Mouse (Mus musculus) liver, embryonic 12.5 days (tissue): ENCODE data around the gene Smarca5. TPM values are rescaled to one million over a fixed set of nuclear protein-coding genes. Genes with fewer than 3 reads are reported as not detected.

ENCODE experiments used
- ATAC-seq: fragments of 200-750 bp; cut with Nextera tagmentation; 2 replicates; pipeline ENCODE4 v1.8.0; 2017; ENCODE audit warnings: moderate number of reproducible peaks, mild to moderate bottlenecking, moderate library complexity
- H3K27ac ChIP-seq: fragments of 300-500 bp; sonication (generic); 2 replicates; pipeline ENCODE4 v1.5.1; 2016; ENCODE audit warnings: mild to moderate bottlenecking
- H3K27me3 ChIP-seq: fragments of 300-500 bp; sonication (generic); replicated peaks from 2 replicates; pipeline ENCODE4 v1.6.1; 2016; ENCODE audit warnings: mild to moderate bottlenecking, moderate library complexity
- H3K36me3 ChIP-seq: fragments of 300-500 bp; sonication (generic); 2 replicates; pipeline ENCODE4 v1.6.1; 2016; ENCODE audit warnings: mild to moderate bottlenecking, moderate library complexity
- H3K4me1 ChIP-seq: fragments of 300-500 bp; sonication (generic); 2 replicates; pipeline ENCODE4 v1.6.1; 2016
- H3K4me2 ChIP-seq: fragments of 300-500 bp; sonication (generic); 2 replicates; pipeline ENCODE4 v1.6.1; 2016; ENCODE audit warnings: mild to moderate bottlenecking, moderate library complexity
- H3K4me3 ChIP-seq: fragments of 300-500 bp; sonication (generic); 2 replicates; pipeline ENCODE4 v1.5.1; 2016; ENCODE audit warnings: mild to moderate bottlenecking, moderate library complexity
- H3K9ac ChIP-seq: fragments of 300-500 bp; sonication (generic); 2 replicates; pipeline ENCODE4 v1.6.1; 2016; ENCODE audit warnings: mild to moderate bottlenecking, moderate library complexity
- H3K9me3 ChIP-seq: fragments of 300-500 bp; sonication (generic); replicated peaks from 2 replicates; pipeline ENCODE4 v1.6.1; 2016; ENCODE audit warnings: mild to moderate bottlenecking, moderate library complexity
- WGBS: fragments of 180-500 bp; shearing (Covaris S2); methylation state at CpG from one replicate; pipeline ENCODE4 v1.1.7; 2016; ENCODE audit not compliant: insufficient replicate concordance; 5-methylcytosine and 5-hydroxymethylcytosine counted together
- polyA plus RNA-seq: library from polyadenylated mRNA; unstranded; fragments of >200 nt; fragmentation: Nextera tagmentation; extraction: Ambion mirVana; gene quantifications from 2 replicates; pipeline ENCODE4 v1.2.1, GENCODE M21; 2016

Smarca5 gene
- polyA plus RNA-seq, 1 experiment from 2014 or later: 98.2 TPM

DNA sequence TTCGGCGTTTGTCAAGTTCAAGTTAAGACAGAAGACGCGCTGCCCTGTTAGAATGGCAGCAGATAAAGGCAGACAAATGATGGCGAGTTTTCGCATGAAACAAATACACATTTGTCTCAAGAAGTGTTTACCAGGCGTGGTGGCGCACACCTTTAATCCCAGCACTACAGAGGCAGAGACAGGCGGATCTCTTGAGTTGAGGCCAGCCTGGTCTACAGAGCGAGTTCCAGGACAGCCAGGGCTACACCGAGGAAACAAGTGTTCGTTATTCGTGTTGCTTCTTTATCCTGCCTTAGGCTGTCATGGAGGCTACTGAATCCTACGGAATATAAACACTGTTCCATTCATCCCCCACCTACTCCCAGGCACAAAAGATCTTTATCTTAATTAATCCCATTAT lies 635 bp upstream of the Smarca5 start:
- Histone ChIP-seq H3K27ac (peak overlapping the region; percentile 96), H3K4me1 (peaks cover 26% of the 10 kb centered on the region), H3K4me3 (peak overlapping the region; percentile 89), H3K4me2 (peak overlapping the region; percentile 85), H3K9ac (peak overlapping the region; percentile 80), H3K9me3 (no peaks in the 10 kb centered on the region), H3K36me3 (peaks cover 13% of the 10 kb centered on the region), H3K27me3 (no peaks in the 10 kb centered on the region)
- ATAC-seq: peak; percentile 59
- 11% methylated on average over 14 of the region's 14 CpGs for WGBS

DNA sequence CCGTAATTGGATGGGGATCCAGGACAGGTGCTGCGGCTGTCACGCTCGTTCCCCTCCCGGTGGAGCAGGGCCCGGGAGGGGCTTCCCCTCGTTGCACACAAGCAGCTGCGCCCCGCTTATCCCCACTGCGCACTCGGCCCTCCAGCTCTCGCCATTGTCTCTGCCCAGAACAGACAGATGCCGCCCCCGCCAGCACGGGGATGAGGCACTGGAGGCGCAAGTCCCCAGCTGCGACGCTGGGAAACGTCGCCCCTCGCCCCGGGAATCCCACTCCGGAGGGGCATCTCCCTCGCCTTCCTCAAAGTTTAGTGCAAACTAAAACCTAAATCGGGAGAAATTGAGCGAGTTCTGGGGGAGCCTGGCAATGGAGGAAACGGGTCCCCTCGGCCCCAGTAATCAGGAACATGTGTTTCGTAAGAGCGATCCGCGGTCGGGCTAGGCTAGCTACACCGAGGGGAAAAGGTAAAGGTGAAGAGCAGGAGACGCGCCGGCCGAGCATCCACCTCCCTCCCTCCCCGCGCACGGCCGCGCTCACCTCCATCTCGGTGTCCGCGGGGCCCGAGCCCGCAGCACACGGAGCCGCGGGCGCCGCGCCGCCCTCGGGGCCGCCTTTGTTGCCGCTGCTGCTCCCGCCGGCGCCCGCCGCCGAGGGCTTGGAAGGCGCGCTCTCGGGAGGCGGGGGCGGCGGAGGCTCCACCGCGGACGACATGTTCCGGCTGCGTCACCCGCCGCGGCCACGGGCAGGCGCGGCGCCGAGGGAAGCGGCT lies 726 bp downstream of the Smarca5 start:
- Histone ChIP-seq H3K4me1 (peaks cover 26% of the 10 kb centered on the region), H3K9me3 (no peaks in the 10 kb centered on the region), H3K27me3 (no peaks in the 10 kb centered on the region), H3K4me2 (peak overlapping the region; percentile 93), H3K4me3 (peak overlapping the region; percentile 89), H3K36me3 (peaks cover 26% of the 10 kb centered on the region), H3K9ac (peak overlapping the region; percentile 98), H3K27ac (peak overlapping the region; percentile 96)
- peak; percentile 58 for ATAC-seq
- WGBS: under 1% methylated on average over 83 of the region's 84 CpGs

DNA sequence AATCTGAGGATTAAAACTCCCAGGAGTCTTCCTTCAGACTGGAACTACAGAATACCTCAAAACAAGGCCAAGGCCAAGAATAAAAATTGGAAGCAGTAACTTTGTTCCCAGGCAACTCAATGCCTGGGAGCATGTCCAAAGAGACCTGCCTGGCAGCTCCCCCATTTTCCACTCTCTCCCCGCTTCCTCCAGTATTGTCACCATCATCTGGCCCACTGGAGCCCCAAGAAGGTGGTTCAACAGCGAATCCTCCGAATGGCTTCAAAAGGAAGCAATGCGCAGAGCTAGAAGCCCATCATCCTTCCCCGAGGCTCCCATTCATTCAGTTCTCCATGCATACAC lies 1.3 kb downstream of the Smarca5 start:
- Histone ChIP-seq H3K9ac (peak overlapping the region; percentile 98), H3K27ac (peak overlapping the region; percentile 96), H3K27me3 (no peaks in the 10 kb centered on the region), H3K4me1 (peaks cover 26% of the 10 kb centered on the region), H3K36me3 (peaks cover 30% of the 10 kb centered on the region), H3K4me3 (peak overlapping the region; percentile 89), H3K4me2 (peak overlapping the region; percentile 93), H3K9me3 (no peaks in the 10 kb centered on the region)
- ATAC-seq: no peak
- 2% methylated on average over 5 of the region's 5 CpGs for WGBS

DNA sequence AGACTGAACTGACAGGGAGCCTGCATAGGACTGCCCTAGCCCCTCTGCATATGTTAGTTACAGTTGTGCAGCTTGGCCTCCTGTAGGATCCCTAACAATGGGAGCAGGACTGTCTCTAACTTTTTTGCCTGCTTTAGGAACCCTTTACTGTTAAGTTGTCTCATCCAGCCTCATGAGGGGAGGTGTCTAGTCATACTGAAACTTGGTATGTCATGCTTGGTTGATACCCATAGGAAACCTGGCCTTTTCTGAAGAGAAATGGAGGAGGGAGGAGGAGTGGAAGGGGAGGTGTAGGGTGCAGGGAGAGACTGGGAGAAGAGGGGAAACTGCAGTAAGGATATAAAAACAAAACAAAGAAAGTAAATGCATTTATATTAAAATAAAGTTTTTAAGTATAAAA lies 7.0 kb downstream of the Smarca5 start:
- no peak for ATAC-seq
- Histone ChIP-seq H3K4me1 (peaks cover 9% of the 10 kb centered on the region), H3K4me2 (no peak overlapping the region), H3K4me3 (no peak overlapping the region), H3K27me3 (no peaks in the 10 kb centered on the region), H3K9ac (no peak overlapping the region), H3K27ac (no peak overlapping the region), H3K36me3 (peaks cover 80% of the 10 kb centered on the region), H3K9me3 (no peaks in the 10 kb centered on the region)

DNA sequence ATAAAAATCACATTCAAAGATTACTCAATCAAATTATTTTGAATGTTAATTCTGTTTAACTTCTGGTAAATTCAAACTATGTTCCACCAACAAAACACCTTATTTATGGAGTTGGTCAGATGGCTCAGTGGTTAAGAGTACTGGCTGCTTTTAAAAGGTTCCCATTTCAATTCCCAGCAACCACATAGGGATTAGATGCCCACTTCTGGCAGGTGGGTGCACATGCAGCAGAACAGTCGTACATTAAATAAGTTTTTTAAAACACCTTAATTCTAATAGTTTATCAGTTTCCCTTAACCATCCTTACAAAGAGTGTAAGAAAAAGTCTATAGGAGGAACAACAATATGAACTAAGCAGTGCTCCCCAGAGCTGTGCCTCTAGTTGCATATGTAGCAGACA lies 24.8 kb downstream of the Smarca5 start:
- no peak for ATAC-seq
- Histone ChIP-seq H3K27ac (no peak overlapping the region), H3K27me3 (no peaks in the 10 kb centered on the region), H3K36me3 (peaks cover 85% of the 10 kb centered on the region), H3K4me1 (no peaks in the 10 kb centered on the region), H3K4me3 (no peak overlapping the region), H3K9me3 (no peaks in the 10 kb centered on the region), H3K4me2 (no peak overlapping the region), H3K9ac (no peak overlapping the region)
- whole genome bisulfite sequencing: 81% methylated on average over 1 of the region's 1 CpGs

DNA sequence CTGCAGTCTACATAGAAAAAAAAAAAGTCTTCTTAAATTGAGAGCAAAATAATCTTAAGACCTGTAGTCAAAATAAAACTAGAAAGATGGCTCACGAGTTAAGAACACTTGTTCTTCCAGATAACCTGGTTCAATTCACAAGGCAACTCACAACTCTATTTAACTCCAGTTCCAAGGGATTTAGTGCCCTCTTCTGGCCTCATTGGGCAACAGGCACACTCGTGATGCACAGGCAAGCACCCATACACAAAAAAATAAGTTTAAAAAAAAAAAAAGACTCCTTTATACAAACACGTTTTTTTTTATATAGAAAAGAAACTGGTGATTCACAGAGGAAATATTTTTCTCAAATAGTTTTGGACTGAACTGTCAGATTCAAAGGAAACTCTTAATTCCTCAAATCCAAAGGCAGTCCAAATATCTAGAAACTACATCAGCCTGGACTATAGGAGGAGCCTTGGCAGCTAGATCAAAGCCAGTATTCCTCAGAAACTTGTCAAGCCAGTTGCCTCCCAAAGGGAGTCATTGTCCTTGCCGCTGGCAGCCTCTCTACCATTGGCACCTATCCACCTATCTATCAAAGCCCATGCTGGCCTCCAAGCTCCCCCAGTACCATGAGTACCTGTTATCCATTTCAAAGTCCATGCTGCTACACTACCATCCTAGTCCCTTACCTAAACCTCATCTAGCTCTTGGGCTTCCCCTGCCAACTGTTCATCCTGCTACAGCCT lies 28.5 kb downstream of the Smarca5 start:
- no peaks in the 10 kb centered on the region for H3K9me3 ChIP-seq
- no peaks in the 10 kb centered on the region for H3K27me3 ChIP-seq
- peaks cover 87% of the 10 kb centered on the region for H3K36me3 ChIP-seq
- no peak overlapping the region for H3K4me3 ChIP-seq
- no peaks in the 10 kb centered on the region for H3K4me1 ChIP-seq
- no peak overlapping the region for H3K9ac ChIP-seq
- no peak overlapping the region for H3K27ac ChIP-seq
- no peak; the same call in 1 of the 2 replicates for ATAC-seq
- WGBS: 74% methylated on average over 4 of the region's 4 CpGs
- H3K4me2 ChIP-seq: no peak overlapping the region

DNA sequence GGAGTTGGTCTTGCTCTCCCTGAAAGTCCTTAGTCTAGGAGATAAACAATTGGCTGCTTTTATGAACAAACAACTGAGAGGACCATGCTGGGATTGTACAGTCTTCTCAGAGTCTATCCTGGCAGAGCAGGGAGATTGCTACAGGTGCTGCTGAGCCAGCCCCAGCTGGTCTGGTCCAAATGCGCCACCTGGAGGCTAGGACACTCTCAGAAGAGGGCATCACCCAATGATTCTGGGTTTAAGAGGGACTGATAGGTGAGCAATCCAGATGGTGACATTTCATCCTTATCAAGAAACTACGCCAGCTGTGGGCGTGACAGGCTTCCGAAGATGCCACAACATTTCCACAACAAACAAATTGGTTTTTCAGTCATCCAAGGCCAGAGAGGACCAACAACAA lies 51.2 kb downstream of the Smarca5 start:
- Histone ChIP-seq H3K4me2 (peak overlapping the region; percentile 9; the same call in 1 of the 2 replicates), H3K27me3 (no peaks in the 10 kb centered on the region), H3K4me1 (peaks cover 52% of the 10 kb centered on the region), H3K9ac (no peak overlapping the region), H3K4me3 (no peak overlapping the region), H3K27ac (peak overlapping the region; percentile 49; the same call in 1 of the 2 replicates), H3K9me3 (no peaks in the 10 kb centered on the region), H3K36me3 (no peaks in the 10 kb centered on the region)
- ATAC-seq: peak; percentile 86
- WGBS: 19% methylated on average over 4 of the region's 4 CpGs

DNA sequence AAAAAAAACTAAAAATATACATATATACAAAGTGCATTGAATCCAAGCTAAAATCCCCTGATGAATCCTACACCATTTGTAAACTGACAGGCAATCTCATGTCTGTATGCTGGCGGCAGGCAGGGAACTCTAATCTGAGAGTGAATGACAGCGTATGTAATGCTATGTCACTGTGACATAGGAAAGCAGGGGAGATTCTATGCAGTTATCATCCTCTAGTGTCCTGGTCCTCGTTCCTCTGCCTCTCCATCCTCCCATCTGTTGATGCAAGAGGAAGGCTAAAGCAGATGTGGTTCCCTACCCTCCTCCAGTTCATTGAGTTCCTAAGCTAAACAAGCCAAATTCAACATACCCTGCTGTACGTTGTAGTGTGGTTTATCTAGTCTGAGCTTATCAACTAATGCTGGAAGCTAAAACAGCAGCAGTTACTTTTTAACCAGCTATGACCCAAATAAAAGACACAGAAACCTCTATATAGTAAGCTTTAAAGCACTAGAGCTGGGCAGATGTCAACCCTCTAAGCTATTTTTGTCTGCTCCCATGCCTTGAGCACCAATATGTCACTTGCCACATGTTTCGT lies 55.5 kb downstream of the Smarca5 start:
- ATAC-seq: peak; percentile 85
- WGBS: 21% methylated on average over 5 of the region's 5 CpGs
- Histone ChIP-seq H3K4me3 (no peak overlapping the region), H3K9ac (peak overlapping the region; percentile 18; the same call in 1 of the 2 replicates), H3K27ac (peak overlapping the region; percentile 66), H3K4me2 (peak overlapping the region; percentile 34), H3K27me3 (no peaks in the 10 kb centered on the region), H3K4me1 (peaks cover 66% of the 10 kb centered on the region), H3K36me3 (no peaks in the 10 kb centered on the region), H3K9me3 (no peaks in the 10 kb centered on the region)

DNA sequence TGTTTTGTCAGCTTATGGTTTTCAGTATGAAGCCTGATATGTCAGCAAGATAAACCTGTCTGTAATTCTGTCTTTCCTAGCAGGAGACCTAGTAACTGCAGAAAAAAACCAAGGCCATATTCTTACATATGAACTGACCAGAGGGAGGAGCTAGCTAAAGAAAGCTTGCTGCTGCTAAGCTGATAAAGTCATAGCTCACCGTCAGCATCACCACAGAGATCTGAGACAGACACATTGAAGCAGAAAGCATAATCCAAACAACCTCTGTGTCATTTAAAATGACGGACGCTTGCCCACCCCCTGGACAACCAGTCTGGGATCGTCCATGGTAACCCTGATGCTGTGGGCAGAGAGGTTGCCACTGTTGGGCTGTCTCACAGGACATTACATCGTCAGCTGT lies 56.7 kb downstream of the Smarca5 start:
- H3K9me3 ChIP-seq: no peaks in the 10 kb centered on the region
- peaks cover 56% of the 10 kb centered on the region for H3K4me1 ChIP-seq
- no peak overlapping the region for H3K9ac ChIP-seq
- H3K4me3 ChIP-seq: no peak overlapping the region
- no peaks in the 10 kb centered on the region for H3K36me3 ChIP-seq
- H3K4me2 ChIP-seq: no peak overlapping the region
- H3K27ac ChIP-seq: peak overlapping the region; percentile 50; the same call in 1 of the 2 replicates
- ATAC-seq: peak; percentile 45
- WGBS: 35% methylated on average over 5 of the region's 5 CpGs
- no peaks in the 10 kb centered on the region for H3K27me3 ChIP-seq

DNA sequence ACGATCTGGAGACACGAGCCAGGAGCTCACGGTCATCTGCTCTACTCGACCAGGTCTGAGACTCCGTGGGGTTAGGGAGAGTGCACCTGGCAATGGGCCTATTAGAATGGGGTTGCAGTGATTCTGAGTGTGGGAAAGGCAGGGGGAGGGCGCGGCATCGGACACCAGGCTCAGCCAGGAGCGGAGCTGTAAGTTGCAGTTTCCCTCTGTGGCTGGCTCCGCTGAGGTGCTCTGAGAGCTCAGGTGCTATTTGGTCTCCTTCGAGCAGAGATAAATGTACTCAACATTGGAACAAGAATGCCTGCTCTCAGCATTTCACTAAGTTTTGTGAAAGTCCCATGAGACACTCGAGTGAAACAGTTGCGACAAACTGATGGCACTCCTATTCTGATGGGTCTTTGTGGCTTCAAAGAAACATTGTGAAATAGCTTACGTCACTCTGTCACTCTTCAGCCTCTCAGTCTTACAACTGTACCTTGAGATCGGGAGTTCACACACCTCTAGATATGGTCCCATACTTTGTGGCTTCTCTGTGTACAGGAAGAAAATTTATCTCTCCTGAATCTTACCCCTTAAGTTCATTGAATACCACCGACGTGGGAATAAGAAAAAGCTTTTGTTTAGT lies 69.9 kb downstream of the Smarca5 start:
- no peak for ATAC-seq
- H3K4me2 ChIP-seq: no peak overlapping the region

DNA sequence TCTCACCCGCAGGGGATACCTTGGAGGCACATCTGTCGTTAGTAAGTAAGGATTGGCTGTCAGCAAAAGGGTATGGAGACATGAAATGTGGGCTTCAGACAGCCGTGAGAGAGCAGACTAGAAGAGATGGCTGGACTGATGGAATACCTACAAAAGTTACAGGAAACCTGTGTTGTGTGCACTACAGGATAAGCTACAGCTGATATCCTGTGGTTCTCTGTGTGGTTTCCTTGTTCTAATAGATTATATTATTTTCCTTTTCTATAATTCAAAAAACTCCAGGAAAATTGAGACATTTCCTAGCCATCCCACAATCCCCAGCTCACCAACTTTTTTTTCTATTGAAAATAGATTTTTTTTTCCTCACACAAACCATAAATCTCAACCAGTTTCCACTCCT lies 75.8 kb downstream of the Smarca5 start:
- Histone ChIP-seq H3K4me1 (peaks cover 32% of the 10 kb centered on the region), H3K27me3 (no peaks in the 10 kb centered on the region), H3K27ac (no peak overlapping the region), H3K36me3 (no peaks in the 10 kb centered on the region), H3K9me3 (no peaks in the 10 kb centered on the region), H3K9ac (no peak overlapping the region), H3K4me2 (no peak overlapping the region), H3K4me3 (no peak overlapping the region)
- WGBS: 21% methylated on average over 3 of the region's 3 CpGs
- ATAC-seq: no peak

More for the DNA sequence above, 69.9 kb downstream of the Smarca5 start:
- Histone ChIP-seq H3K9ac (no peak overlapping the region), H3K9me3 (no peaks in the 10 kb centered on the region), H3K27me3 (0 out of 2 replicates have a peak, but pooled peaks cover 6% of the 10 kb centered on the region), H3K36me3 (no peaks in the 10 kb centered on the region), H3K4me1 (peaks cover 20% of the 10 kb centered on the region), H3K27ac (no peak overlapping the region), H3K4me3 (no peak overlapping the region)
- WGBS: 56% methylated on average over 17 of the region's 17 CpGs

DNA sequence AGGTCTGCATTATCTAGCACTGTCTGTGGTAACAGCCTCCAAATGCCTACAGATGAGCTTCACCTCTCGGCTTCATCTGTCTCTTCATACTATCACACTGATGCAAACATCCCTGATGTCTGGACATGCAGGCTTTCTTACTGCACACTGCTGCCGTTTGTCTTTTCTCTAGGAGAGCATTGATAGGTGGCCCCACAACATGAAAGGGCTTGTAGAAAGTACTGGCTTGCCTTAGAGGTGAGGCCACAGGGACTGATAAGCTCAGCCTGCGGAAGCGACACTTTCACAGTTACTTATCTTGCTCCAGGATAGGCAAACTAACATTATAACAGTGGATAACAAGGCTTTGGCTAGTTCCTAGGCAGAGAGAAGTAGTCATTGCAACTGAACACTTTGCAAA lies 78.2 kb downstream of the Smarca5 start:
- Histone ChIP-seq H3K27me3 (no peaks in the 10 kb centered on the region), H3K9ac (no peak overlapping the region), H3K4me3 (no peak overlapping the region), H3K36me3 (no peaks in the 10 kb centered on the region), H3K4me2 (peak overlapping the region; percentile 42), H3K27ac (peak overlapping the region; percentile 71), H3K4me1 (peaks cover 42% of the 10 kb centered on the region), H3K9me3 (no peaks in the 10 kb centered on the region)
- peak; percentile 91 for ATAC-seq
- WGBS: 6% methylated on average over 4 of the region's 4 CpGs
